Mouse (Mus musculus) forebrain, embryonic 16.5 days (tissue): ENCODE data around the gene Runx1. TPM values are rescaled to one million over a fixed set of nuclear protein-coding genes. Genes with fewer than 3 reads are reported as not detected.

ENCODE experiments used
- ATAC-seq: fragments of 200-750 bp; cut with Nextera tagmentation; 2 replicates; pipeline ENCODE4 v1.8.0; 2017; ENCODE audit warnings: mild to moderate bottlenecking, moderate library complexity
- H3K27ac ChIP-seq: fragments of 300-500 bp; sonication (generic); 2 replicates; pipeline ENCODE4 v1.5.1; 2014; ENCODE audit warnings: low read length, control low read depth
- H3K27me3 ChIP-seq: fragments of 300-500 bp; sonication (generic); replicated peaks from 2 replicates; pipeline ENCODE4 v1.6.1; 2014; ENCODE audit warnings: low read length; ENCODE audit not compliant: control insufficient read depth, insufficient read depth
- H3K36me3 ChIP-seq: fragments of 300-500 bp; sonication (generic); 2 replicates; pipeline ENCODE4 v1.6.1; 2014; ENCODE audit not compliant: control insufficient read depth, insufficient read depth
- H3K4me1 ChIP-seq: fragments of 300-500 bp; sonication (generic); replicated peaks from 2 replicates; pipeline ENCODE4 v1.6.1; 2014; ENCODE audit warnings: low read length; ENCODE audit not compliant: control insufficient read depth, insufficient read depth
- H3K4me2 ChIP-seq: fragments of 300-500 bp; sonication (generic); 2 replicates; pipeline ENCODE4 v1.6.1; 2014; ENCODE audit warnings: mild to moderate bottlenecking, low read length, control low read depth
- H3K4me3 ChIP-seq: fragments of 300-500 bp; sonication (generic); replicated peaks from 2 replicates; pipeline ENCODE4 v1.5.1; 2014; ENCODE audit warnings: mild to moderate bottlenecking, low read length, control low read depth
- H3K9ac ChIP-seq: fragments of 300-500 bp; sonication (generic); replicated peaks from 2 replicates; pipeline ENCODE4 v1.6.1; 2014; ENCODE audit warnings: low read depth, low read length, control low read depth
- H3K9me3 ChIP-seq: fragments of 300-500 bp; sonication (generic); 2 replicates; pipeline ENCODE4 v1.6.1; 2016; ENCODE audit warnings: low read length; ENCODE audit not compliant: control insufficient read depth
- WGBS: fragments of 180-500 bp; shearing (Covaris S2); extraction: QIAGEN DNeasy Blood & Tissue Kit; methylation state at CpG from one replicate; pipeline ENCODE4 v1.1.7; 2014; 5-methylcytosine and 5-hydroxymethylcytosine counted together
- polyA plus RNA-seq: library from polyadenylated mRNA; unstranded; fragments of >200 nt; fragmentation: Nextera tagmentation; extraction: Ambion mirVana; gene quantifications from 2 replicates; pipeline ENCODE4 v1.2.1, GENCODE M21; 2015

Runx1 gene
- polyA plus RNA-seq, 1 experiment from 2014 or later, result 0.48 TPM

DNA sequence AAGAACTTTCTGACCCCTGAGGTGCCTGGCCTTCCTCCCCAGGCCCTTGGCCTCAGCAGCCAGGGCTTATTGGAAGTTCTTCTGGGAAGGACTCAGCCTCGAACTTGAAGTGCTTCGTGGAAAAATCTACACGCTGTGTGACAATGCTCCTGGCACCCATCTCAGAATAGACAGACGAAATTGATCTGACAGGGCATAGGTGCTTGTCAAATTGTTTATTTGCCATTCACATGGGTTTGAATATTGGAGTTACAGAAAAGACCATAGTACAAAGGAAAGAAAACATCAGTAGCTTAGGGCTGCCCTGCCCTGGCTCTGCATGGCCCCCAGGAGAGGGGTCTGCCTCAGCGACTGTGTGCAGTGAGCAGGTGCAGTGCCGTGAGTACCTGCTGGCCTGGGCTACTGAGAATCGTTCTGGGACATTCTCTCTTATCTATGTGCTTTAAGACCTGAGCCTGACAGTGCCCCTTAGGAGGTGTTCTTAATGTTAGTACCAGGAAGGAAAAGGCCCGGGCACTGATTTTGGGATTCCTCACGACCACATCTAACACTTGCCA, 224.6 kb downstream of the Runx1 start:
- 82% methylated on average over 9 of the region's 9 CpGs for WGBS
- no peak for ATAC-seq
- Histone ChIP-seq H3K4me1 (peaks cover 7% of the 10 kb centered on the region), H3K4me3 (no peak overlapping the region), H3K9ac (no peak overlapping the region), H3K27me3 (peaks cover 23% of the 10 kb centered on the region), H3K27ac (no peak overlapping the region), H3K4me2 (no peak overlapping the region), H3K36me3 (no peaks in the 10 kb centered on the region), H3K9me3 (no peaks in the 10 kb centered on the region)

GRCm38 (mm10) chr16:92599451-92599850, 226.5 kb downstream of the Runx1 start:
- WGBS, result 54% methylated on average over 11 of the region's 11 CpGs
- Histone ChIP-seq H3K27ac (no peak overlapping the region), H3K4me1 (no peaks in the 10 kb centered on the region), H3K9me3 (no peaks in the 10 kb centered on the region), H3K4me3 (no peak overlapping the region), H3K27me3 (peaks cover 14% of the 10 kb centered on the region), H3K4me2 (no peak overlapping the region), H3K9ac (no peak overlapping the region), H3K36me3 (no peaks in the 10 kb centered on the region)
- ATAC-seq, result no peak

DNA sequence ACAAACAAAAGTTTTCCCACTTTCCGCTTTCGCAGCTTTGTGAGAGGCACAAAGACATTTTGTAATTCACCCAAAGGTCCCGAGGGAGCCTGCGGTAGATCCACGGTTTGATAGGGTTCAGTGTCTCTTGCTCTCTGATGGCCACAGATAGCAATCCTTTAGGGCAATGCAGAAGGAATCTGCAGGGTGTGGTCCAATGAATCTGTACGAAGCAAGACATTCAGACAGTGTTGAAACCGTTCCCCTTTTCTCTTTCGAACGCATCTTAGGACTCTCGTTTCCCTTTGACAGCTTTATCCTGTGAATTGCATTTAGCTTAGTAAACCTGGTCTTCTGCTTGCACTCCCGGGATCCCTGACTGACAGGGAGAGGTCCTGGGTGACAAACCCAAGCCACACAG, 228.3 kb downstream of the Runx1 start:
- WGBS, result 49% methylated on average over 11 of the region's 11 CpGs
- ATAC-seq, result no peak

GRCm38 (mm10) chr16:92592207-92592606, 233.7 kb downstream of the Runx1 start:
- 58% methylated on average over 6 of the region's 6 CpGs for WGBS
- no peaks in the 10 kb centered on the region for H3K36me3 ChIP-seq
- H3K4me2 ChIP-seq, result no peak overlapping the region
- H3K27ac ChIP-seq, result no peak overlapping the region
- no peak for ATAC-seq
- no peaks in the 10 kb centered on the region for H3K4me1 ChIP-seq
- H3K27me3 ChIP-seq, result no peaks in the 10 kb centered on the region
- H3K9ac ChIP-seq, result no peak overlapping the region
- no peaks in the 10 kb centered on the region for H3K9me3 ChIP-seq
- H3K4me3 ChIP-seq, result no peak overlapping the region

More for the DNA sequence above, 228.3 kb downstream of the Runx1 start:
- H3K9me3 ChIP-seq, result no peaks in the 10 kb centered on the region
- no peaks in the 10 kb centered on the region for H3K36me3 ChIP-seq
- H3K27me3 ChIP-seq, result peaks cover 7% of the 10 kb centered on the region
- H3K27ac ChIP-seq, result no peak overlapping the region
- no peaks in the 10 kb centered on the region for H3K4me1 ChIP-seq
- H3K4me2 ChIP-seq, result no peak overlapping the region
- no peak overlapping the region for H3K9ac ChIP-seq
- H3K4me3 ChIP-seq, result no peak overlapping the region

GRCm38 (mm10) chr16:92591783-92592182, 234.2 kb downstream of the Runx1 start:
- Histone ChIP-seq H3K9ac (no peak overlapping the region), H3K27me3 (no peaks in the 10 kb centered on the region), H3K4me2 (no peak overlapping the region), H3K4me1 (no peaks in the 10 kb centered on the region), H3K27ac (no peak overlapping the region), H3K4me3 (no peak overlapping the region), H3K9me3 (no peaks in the 10 kb centered on the region), H3K36me3 (no peaks in the 10 kb centered on the region)
- 95% methylated on average over 6 of the region's 6 CpGs for WGBS
- ATAC-seq, result no peak

- no peaks in the 10 kb centered on the region for H3K9me3 ChIP-seq
- no peaks in the 10 kb centered on the region for H3K4me1 ChIP-seq
- H3K36me3 ChIP-seq, result no peaks in the 10 kb centered on the region
- H3K9ac ChIP-seq, result no peak overlapping the region
- no peak for ATAC-seq
- H3K27ac ChIP-seq, result no peak overlapping the region
- no peak overlapping the region for H3K4me2 ChIP-seq
- 86% methylated on average over 4 of the region's 4 CpGs for WGBS
- H3K27me3 ChIP-seq, result no peaks in the 10 kb centered on the region
- H3K4me3 ChIP-seq, result no peak overlapping the region
Measured at GRCm38 (mm10) chr16:92587836-92588235, 238.1 kb downstream of the Runx1 start.

DNA sequence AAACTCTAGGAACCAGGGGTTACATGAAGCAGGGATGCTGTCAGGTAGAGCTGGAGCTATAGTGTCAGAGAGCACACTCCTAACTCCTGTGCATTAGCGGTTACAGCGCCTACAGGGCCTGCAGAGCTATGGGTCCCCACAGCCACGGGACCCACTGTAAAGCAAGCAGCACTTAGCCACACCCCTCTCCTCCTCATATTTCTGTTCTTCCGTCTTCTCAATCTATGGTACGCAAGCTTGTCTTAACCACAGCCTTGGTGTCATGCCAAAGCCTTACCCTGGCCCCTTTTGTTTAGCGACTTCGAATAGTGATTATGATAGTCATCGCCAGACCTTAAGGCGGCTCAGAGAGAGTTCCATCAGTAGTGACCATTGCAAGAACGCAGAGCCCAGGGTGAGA, 244.2 kb downstream of the Runx1 start:
- no peak overlapping the region for H3K9ac ChIP-seq
- no peak overlapping the region for H3K4me3 ChIP-seq
- H3K4me1 ChIP-seq, result no peaks in the 10 kb centered on the region
- 82% methylated on average over 10 of the region's 10 CpGs for WGBS
- H3K27ac ChIP-seq, result no peak overlapping the region
- no peak overlapping the region for H3K4me2 ChIP-seq
- H3K27me3 ChIP-seq, result no peaks in the 10 kb centered on the region
- no peak for ATAC-seq
- H3K36me3 ChIP-seq, result no peaks in the 10 kb centered on the region
- H3K9me3 ChIP-seq, result no peaks in the 10 kb centered on the region

DNA sequence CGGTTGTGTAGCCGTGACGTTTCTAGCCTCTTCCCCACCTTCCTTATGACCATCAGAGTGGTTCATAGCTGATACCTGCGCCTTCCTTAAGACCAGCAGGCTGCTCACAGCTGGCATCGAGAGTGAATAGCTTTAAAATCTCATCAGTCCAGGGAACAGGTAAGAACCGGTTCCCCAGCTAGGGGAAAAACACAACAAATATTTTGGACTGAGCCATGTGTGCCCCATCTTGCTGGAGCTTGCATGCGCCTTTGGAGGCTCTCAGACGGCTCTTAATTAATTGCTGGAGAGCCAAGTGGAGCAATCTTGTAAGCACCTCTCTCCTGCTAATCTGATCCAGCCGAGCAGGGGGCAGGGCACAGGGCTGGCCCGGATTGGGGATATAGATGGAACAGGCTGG, 245.0 kb downstream of the Runx1 start:
- Histone ChIP-seq H3K9ac (no peak overlapping the region), H3K4me1 (no peaks in the 10 kb centered on the region), H3K36me3 (no peaks in the 10 kb centered on the region), H3K27me3 (no peaks in the 10 kb centered on the region), H3K27ac (no peak overlapping the region), H3K9me3 (no peaks in the 10 kb centered on the region), H3K4me3 (no peak overlapping the region), H3K4me2 (no peak overlapping the region)
- 75% methylated on average over 10 of the region's 10 CpGs for WGBS
- ATAC-seq, result no peak

DNA sequence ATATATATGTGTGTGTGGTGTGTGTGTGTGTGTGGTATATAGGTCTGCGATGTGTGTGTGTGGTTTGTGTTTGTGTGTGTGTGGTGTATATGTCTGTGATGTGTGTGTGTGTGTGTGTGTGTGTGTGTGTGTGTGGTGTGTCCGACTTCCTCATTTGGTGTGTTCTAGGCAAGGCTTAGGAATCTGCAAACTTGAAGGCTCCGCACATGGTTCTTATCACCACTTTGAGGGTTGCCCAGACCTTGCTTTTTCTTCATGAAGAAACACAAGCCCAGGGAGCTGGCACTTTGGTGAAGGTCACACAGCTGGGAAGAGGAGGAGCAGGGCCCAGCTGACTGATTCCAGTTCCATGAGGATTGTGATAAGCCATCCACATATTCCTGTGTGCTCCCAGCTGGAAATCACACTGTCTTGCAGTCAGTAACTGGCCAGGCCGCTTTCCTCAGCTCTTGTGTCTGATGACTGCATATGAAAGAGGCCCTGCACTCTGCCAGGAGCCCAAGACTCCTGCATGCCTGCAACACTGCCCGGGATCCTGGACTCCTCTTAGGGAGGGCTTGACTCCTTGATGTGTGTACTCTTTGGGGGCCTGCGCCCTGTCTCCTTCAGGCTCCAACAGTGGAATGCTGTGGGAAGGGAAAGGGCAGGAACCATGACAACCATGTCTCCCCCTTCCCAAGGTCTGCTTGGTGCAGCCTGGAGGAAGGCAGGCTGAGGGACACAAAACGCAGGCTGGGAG, 246.9 kb downstream of the Runx1 start:
- Histone ChIP-seq H3K9me3 (no peaks in the 10 kb centered on the region), H3K4me1 (no peaks in the 10 kb centered on the region), H3K9ac (no peak overlapping the region), H3K27ac (no peak overlapping the region), H3K4me3 (no peak overlapping the region), H3K4me2 (no peak overlapping the region), H3K27me3 (no peaks in the 10 kb centered on the region), H3K36me3 (no peaks in the 10 kb centered on the region)
- WGBS, result 85% methylated on average over 7 of the region's 7 CpGs
- ATAC-seq, result no peak
